Mouse (Mus musculus) retina, postnatal 1 day (tissue): ENCODE measurements at regions not wholly inside any gene's neighbourhood (a gene's known extent, or its start where the extent isn't known, plus 50 kb on each side); places are given as distances from the start of the nearest gene placed in this dataset.
"Not testable (repeated sequence)": the region's sequence is repeated elsewhere in the genome, so short reads cannot be mapped to it uniquely, and the experiment has no call there.

ENCODE experiments used
- DNase-seq: peaks from one replicate; pipeline ENCODE4 v3.0.0-alpha.2; 2012

DNA sequence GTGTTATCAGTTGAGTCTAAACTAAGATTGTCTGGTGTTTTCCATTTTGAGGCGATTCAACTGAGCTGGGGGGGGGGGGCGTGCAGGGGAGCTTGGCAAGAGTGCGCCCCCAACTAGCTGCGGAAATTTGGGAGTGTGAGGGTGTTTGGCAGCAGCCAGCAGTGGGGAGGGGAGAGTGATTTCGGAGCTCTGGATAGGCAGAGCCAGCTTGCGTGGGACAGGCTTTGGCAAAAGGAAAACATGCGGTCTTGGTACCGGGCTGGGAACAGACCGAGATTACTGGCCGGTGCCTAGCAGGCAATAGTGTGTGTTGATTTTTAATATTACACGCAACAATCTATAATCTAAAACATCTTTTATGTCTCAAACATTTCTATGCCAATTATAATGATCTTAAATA lies 199.4 kb upstream of the Cdk6 start:
- DNase-seq, result not testable (repeated sequence)

DNA sequence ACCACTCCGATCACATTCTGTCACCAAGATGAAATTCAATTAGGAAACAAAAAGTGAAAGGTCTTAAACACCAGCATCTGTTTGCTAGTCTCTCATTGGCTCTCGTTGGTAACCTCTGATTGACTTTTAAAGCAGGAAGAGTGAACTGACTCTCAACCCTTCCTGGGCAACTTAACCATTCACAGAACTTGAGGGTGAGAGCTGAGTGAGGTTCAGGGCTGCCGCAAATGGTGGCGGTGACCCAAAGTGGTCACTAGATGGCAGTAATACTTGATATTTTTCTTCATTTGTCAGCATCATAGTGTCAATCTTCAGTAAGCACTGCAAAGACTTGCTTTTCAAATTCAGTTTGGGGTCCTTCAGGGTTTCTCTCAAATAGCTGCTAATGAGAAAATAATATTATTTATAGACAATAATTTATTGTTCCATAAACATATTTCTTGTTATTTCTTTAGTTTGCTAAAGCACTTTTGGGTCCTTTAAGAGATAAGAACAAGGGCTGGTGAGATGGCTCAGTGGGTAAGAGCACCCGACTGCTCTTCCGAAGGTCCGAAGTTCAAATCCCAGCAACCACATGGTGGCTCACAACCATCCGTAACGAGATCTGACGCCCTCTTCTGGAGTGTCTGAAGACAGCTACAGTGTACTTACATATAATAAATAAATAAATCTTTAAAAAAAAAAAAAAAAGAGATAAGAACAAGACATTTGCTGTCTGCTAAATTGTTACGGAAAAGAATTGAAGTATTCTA lies 194.6 kb upstream of the Cdk6 start:
- DNase-seq, result peak; percentile 48

DNA sequence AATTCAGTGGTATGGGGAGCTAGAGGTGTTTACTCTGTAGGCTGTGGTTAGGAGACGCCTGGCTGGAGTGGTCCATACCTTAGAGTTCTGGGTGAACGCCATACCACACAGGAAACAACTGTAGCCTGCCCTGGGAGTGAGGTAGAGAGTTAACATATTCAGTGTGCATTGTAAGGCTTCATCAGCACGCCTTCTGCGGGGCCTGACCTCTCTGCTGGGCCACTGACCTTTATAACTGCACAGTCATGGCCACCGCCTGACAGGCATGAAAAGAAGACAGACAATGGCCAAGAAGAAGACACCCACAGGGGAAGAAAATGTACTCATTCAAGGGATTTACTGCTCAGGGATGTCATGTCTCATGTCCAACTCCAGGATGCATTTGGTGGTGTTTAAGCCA lies 191.4 kb upstream of the Cdk6 start:
- peak; percentile 11 for DNase-seq

DNA sequence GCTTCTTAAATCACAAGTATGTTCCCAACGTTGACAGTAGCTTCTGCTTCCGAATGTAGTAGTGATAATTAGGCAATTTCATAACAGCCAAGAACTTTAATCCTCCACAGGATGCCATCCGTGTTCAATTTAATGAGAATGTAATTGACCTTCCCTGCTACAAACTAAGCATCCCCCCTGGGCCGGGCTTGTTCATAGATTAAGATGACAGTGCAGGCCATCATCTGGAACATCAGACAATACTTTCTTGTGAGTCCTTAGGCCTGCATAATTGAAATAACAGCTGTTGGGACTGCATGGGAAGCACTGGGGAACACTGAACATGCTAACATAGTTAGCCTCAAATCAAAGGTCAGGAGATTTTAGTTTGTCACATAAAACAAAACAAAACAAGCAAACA lies 190.5 kb upstream of the Cdk6 start:
- peak; percentile 64 for DNase-seq

DNA sequence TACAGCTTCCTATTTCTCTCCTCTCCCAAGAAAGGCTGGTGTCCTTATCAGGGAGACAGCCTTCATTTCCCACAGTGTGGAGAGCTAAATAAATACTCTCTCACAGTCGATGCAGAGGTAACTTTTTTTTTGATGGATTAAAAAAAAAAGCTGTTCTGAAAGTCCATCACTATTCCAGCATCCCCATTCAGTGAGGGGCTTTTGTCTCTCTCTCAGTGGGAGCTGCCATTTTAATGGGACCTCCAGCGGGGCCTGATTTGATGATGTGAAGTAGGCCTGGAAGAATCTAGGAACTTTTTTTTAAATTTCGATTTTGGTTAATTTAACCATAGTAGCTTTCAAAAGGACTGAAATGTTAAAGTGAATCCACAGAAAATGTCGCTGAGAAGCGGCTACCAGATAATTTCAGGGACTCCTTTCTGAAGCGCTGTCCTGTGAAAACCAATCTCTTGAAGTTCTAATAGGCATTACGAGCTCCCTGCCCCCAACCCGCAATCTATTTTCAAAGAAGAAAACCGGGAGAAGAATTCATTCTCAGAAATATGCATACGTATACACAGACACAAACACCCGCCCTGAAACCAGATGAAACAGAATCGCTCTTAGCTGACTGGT lies 189.6 kb upstream of the Cdk6 start:
- peak; percentile 18 for DNase-seq

DNA sequence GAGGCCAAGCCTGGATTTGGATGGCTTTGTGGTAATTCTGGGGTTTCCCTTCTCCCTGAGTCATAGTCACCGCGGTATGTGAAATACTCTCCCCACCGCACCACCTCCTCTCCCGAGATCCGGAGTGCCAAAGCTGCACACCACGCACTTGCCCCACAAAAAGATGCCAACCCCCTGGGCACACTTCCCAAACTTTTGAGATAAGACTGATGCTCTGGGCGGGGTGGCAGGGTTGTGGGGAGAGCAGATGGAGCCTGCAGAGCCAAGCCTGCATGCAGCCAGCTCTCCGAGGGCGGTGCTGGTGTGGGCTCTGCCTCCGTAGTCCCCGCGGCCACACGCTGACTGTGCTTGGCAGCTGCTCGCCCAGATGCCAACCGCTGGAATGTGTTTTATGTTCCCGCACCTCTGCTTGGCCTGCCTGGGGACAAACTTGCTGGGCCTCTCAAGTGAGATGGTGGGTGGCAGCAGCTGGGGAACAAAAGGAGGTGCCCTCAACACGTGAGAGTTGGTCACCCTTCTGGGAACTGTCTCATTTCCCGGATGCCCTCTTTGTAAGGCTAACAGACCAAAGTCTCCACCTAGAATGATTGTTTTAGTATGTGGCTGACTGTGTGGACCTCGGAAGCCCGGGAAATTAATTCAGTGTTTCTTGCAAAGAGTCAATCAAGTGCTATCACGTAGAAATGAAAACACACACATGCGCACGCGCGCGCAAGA lies 189.0 kb upstream of the Cdk6 start:
- DNase-seq, result peak; percentile 67

DNA sequence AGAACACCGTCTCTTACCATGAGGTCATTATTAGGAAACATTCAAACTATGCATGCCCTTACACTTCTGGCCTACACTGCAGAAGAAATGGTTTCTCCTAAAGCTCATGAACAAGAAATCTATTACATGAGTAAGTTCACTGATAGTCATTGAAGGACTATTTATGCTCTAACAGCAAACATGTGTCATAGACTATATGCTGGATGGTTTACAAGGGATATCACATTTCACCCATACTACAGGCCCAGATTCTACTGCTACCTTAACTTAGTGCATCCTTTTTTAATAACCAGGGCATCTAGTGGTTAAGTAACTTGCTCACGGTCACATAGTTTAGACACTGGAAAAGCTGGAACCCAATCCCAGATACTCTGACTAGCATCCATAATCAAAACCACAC lies 175.8 kb upstream of the Cdk6 start:
- not testable (repeated sequence) for DNase-seq

DNA sequence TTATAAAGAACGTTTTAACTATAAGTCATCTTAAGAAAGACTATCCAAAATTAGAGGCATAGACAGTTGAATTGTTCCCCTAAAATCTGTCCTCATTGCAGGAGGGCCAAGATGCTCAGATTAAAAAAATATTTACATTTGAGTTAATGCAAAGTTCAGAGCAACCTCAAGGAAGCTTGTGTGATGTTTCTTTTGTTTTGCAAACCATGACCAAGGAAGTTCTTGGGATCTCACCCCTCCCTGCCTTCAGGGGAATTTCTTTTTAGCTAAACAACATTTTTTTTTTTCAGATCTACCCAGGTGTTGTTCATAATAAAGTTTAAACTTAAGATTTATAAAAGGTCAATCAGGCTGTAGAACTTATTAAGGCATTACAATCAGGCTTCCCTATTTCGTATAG lies 174.8 kb upstream of the Cdk6 start:
- DNase-seq, result not testable (repeated sequence)

DNA sequence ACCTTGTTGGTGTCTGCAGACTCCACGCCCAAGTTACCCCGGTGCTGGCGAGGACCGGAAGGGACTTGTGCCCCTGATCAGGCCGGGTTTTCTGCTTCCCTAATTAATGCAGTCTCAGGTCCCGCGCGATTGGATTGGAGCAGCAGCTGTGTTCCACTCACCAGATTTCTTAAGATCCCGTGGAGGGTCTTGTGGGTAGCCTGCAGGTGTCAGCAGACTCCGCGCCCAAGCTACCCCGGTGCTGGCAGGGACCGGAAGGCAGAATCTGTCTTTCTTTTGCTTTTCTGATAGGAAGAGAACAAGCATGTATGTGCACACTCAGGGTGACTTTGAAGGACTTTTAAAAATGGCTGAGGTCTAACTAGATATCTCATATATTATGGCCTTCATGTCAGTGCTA lies 147.7 kb upstream of the Cdk6 start:
- not testable (repeated sequence) for DNase-seq

DNA sequence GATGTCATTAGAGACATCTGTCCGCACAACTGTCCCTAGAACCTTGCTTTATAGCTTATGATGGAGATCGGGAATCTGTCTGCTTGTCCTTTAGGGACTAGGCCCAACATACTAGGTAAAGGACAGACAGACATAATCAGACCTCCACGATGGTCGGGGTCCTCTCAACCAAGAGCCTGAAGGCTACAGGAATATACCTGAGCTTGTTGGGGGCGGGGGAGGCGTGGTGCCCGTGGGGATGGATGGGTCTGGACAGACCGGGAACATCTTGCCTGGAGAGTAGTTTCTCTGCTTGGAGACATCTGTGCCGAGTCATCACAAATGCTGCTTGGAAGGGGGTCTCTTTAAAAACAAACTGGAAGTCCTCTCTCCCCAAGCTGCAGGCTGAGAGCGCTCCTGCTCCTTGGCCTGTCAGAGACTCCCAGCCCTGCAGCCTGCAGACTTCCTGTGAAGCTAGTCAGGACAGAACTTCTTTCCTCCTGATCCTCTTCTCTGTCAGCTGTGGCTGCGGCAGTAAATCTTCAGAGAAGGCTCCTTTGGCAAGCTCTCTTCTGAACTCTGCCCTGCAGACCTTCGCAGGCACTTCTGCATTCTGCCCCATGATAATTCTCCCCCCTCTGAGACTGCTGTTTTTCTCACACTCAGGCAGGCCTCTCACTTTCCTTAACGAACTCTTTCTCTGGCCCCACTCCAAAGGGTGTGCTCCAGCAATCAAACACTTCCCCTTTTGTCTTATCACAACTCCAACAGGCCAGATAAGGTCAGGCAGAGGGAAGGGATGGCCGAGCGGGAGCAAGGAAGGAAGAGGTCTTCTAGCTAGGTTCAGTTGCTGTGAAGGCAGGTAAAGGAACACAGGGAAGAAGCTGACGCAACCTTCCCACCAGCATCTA lies 143.1 kb upstream of the Cdk6 start:
- peak; percentile 18 for DNase-seq

DNA sequence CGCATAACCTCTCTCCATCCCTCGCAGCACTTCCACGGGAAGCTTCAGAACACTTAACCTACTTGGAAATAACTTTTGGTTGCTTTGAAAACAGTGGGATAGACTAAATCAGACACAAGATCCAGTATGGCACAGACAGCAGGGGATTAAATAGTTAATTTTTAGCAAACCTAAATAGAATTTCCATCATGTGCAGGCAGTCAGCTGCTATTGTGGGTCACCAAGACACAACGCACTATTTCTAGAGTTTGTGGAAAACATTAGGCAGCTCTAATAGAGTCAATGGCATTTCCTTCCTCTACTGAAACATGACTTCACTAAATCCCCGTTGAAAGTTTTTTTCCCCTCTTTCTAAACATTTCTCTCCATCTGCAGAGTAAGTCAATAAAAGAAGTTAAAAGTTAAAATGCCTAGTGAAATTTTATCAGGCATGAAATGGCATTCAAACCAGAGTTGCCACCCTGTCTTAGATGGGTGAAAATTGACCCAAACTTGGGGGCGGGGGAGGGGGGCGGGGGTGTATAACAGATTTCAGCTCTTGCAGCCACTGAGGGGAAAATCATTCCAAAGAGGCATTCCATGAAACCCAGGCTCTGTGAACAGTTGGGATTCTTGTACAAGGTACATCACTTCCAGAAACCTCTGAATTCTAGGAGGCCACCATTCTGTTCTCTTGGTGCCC lies 142.3 kb upstream of the Cdk6 start:
- DNase-seq, result not testable (repeated sequence)

DNA sequence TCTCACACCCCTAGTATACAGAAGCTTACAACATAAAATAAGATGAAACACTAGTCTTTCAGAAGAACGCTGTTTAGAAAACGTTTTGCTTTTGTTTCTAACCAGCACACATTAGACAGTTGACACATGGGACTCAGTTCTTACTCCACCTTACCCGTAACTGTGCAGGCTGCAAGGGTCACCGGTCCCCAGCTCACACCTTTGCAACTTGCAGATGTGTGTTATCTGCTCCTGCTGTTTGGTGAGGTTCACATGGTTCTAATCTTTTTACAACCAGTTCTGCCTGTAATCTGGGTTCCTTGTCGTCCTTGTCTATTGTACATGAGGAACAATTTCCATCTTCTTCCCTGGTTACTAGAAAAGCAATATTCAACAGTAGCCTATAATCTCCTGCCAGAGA lies 135.1 kb upstream of the Cdk6 start:
- DNase-seq, result not testable (repeated sequence)

DNA sequence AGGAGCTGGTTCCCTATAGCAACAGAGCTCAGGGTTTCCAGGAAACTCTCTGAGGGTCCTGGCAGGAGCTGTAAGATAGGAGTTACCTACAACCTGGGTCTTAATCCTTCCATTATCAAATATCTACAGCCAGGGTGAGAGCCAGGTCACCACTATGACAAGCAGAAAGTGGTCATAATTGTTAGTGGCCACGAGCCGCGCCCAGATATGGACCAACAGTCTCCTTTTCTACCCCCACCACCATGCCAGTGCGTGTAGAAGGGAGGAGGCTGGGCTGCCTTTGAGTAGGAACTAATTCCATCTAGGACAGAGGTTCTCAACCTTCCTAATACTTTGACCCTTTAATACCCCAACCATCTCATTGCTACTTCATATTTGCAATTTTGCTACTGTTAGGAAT lies 133.0 kb upstream of the Cdk6 start:
- not testable (repeated sequence) for DNase-seq

DNA sequence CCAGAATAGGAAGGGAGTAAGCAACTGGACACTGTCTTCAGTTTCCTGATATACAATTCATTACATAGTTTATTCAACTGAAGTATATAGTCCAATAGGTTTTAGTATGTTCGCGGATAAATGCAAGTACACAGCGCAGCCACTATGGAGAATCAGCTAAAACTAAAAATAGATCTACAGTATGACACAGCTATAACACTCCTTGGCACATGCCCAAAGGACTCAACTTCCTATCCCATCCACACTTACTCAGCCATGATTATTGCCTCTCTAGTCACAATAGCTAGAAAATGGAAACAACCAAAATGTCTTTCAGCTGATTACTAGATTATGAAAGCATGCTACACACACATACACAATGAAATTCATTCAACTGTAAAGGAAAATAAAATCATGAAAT lies 130.0 kb upstream of the Cdk6 start:
- no peak for DNase-seq

DNA sequence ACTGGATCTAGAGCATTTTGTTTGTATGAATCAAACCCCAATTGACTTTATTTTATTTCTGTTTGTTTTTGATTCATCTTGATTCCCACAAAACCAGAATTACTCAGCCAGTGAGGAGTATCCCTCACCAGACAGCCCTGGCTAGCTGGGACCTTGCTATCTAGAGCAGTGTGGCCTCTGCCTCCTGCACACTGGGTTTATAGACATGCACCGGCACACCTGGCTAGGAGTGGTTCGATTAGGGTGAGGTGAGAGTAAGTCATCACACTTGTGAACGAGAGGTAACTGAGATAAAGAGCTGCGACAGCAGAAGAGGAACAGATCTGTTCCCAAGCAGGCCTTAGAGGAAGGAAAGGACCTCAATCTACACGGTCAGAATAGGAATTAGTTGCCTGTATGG lies 125.2 kb upstream of the Cdk6 start:
- no peak for DNase-seq

DNA sequence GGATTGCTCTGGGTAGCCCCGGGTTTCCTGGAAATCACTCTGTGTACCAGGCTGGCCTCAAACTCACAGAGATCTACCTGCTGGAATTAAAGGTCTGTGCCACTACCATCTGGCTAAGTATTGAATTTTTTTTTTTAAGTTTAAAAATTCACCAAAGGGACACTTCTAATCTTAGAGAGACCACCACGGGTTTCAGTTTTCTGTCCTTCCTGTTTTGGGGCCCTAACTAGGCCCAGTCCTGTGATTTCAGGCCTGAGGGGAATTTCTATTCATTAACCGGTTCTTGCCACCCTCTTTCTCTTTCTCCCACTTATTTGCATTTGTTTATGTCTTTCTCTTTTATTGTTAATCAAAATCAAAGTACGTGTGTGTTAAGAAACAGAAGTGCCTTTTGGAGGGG lies 122.1 kb upstream of the Cdk6 start:
- no peak for DNase-seq

DNA sequence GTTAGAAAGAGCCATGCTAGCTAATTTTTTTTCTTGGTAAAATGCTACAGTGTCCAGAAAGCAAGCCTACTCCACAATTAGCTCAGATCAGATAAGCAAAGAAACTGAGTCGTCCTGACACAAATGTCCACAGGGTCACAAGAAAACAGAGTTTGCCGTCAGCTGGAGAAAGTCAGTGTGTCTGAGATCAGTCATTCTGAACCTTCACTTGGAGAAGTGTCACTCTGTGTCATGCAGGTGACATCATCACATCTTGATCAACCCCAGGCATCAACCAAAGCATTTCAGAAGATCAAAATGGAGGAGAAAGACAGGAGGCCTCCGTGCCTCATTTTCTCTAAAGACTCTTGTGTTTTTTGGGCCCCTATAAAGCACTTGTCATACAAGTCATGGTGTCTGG lies 121.5 kb upstream of the Cdk6 start:
- DNase-seq, result no peak

DNA sequence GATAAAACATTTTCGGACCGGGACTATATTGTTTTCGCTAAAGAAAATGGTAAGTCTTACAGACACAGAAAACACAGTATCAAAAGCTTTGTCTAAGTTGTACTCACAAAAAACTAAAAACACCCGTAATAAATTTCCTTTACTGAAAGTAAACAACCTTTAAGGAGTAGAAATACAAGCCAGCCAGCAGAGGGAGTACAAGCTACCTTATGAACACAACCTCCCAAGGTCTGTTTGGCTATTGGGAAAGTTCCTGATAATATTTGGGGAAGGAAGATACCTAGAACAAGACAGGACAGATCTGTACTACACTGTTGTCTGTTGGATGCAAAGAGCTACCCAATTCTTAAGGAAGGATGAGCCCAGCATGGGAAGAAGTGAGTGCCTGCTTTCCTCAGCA lies 117.5 kb upstream of the Cdk6 start:
- DNase-seq, result peak; percentile 40

DNA sequence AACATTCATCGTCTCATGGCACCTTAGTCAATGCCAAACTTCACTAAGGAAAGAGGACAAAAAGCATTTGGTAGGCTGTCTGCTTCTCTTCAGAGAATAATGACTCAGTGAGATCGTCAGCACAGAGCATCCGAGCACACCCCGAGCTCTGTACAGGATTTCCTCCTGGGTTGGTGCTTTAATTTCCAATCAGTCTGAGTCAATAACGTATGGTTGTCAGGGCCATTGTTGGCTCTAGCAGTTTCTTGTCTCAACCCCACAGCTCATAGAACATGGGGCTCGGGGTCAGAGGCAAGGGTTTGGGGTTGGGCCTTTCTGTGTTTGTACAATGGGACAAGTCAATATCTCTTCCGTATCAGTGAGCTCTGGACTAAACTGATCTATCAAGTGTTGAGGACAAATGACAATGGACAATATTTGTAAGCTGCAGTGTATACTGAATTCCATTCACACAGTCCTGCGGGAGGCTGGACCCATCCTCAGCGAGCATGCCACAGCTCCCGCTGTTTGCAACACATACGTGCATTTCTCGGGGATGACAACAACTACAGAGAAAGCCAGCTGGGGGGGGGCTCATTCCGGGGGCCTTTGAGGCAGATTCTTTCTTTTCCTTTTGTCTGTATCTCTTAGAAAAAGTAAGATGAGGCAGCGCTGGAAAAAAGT lies 116.8 kb upstream of the Cdk6 start:
- DNase-seq, result not testable (repeated sequence)

DNA sequence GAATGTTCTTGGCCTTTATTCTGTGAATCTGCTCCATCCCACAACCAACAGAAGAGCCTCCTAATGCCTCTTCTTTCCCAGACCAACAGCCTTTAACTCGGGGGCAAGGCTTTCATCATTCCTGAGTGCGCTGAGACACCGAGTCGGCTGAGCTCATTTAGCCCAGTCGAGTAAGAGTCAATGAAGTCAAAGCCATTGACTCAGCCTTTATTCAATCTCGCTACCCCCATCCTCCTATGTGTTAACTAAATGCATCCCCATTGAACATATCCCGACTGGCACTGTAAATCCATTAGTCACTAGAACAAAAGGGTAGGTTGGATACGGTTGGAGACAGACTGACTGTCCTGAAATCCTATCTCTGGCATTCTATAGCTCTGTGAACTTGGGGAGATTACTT lies 115.9 kb upstream of the Cdk6 start:
- not testable (repeated sequence) for DNase-seq

DNA sequence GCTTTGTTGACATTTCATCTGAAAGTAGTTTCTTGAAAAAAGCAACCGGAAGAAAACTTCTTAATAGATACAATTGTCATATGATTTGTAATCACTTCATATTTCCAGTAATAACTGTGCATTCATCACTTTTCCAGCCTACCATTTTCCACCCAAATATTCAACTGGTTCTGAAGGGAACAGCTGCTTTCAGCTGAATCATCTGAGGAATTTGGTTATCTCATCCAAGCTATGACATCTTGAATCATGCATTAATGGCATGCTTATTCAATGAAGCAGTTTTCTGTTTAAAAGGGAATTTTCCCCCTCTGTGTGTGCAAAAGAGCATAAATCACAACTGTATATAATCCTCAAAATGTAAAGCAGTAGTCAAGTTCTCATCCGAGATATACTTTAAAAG lies 97.2 kb upstream of the Cdk6 start:
- not testable (repeated sequence) for DNase-seq

DNA sequence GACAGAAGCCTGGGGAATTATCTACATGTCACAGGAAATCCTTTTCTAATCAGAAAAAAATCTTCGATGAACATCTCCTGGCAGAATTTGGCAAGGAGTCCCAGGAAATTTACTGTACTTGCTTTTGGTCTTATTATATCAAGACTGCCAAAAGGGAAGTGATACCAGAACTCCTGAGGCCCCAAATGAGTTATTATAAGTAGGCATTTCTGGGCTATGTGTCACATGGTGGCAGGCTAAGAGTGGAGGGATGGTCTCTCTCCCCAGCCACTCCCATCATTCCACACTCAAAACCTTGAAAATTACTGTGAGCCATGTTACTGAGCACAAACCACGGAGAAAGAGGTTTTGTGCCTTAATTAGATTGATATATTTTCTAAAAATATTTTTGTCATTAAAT lies 94.0 kb upstream of the Cdk6 start:
- no peak for DNase-seq
